Mouse (Mus musculus) forebrain, embryonic 11.5 days (tissue): ENCODE results near the gene Cox14. TPM values are rescaled to one million over a fixed set of nuclear protein-coding genes. Genes with fewer than 3 reads are reported as not detected.
A peak's percentile ranks its signal among the peaks of the same experiment; 100 is the strongest.

ENCODE experiments used
- ATAC-seq: fragments of 200-750 bp; cut with Nextera tagmentation; replicated peaks from 2 replicates; pipeline ENCODE4 v1.8.0; 2017; ENCODE audit warnings: moderate TSS enrichment; ENCODE audit not compliant: low FRiP score
- DNase-seq: peaks from one replicate; pipeline ENCODE4 v3.0.0-alpha.2; 2017; ENCODE audit warnings: low spot score
- H3K27ac ChIP-seq: fragments of 300-500 bp; sonication (generic); 2 replicates; pipeline ENCODE4 v1.5.1; 2014; ENCODE audit warnings: low read depth, low read length
- H3K27me3 ChIP-seq: fragments of 300-500 bp; sonication (generic); 2 replicates; pipeline ENCODE4 v1.6.1; 2014; ENCODE audit warnings: mild to moderate bottlenecking, low read length, mixed read lengths; ENCODE audit not compliant: control insufficient read depth, insufficient read depth
- H3K36me3 ChIP-seq: fragments of 300-500 bp; sonication (generic); 2 replicates; pipeline ENCODE4 v1.6.1; 2014; ENCODE audit warnings: mild to moderate bottlenecking, low read length, moderate library complexity, mixed read lengths; ENCODE audit not compliant: control insufficient read depth, insufficient read depth
- H3K4me1 ChIP-seq: fragments of 300-500 bp; sonication (generic); replicated peaks from 2 replicates; pipeline ENCODE4 v1.6.1; 2014; ENCODE audit warnings: low read length, mixed read lengths; ENCODE audit not compliant: control insufficient read depth, insufficient read depth
- H3K4me2 ChIP-seq: fragments of 300-500 bp; sonication (generic); 2 replicates; pipeline ENCODE4 v1.6.1; 2014; ENCODE audit warnings: low read depth, mild to moderate bottlenecking, low read length, moderate library complexity, mixed read lengths; ENCODE audit not compliant: severe bottlenecking
- H3K4me3 ChIP-seq: fragments of 300-500 bp; sonication (generic); 2 replicates; pipeline ENCODE4 v1.5.1; 2014; ENCODE audit warnings: low read depth, low read length
- H3K9ac ChIP-seq: fragments of 300-500 bp; sonication (generic); 2 replicates; pipeline ENCODE4 v1.6.1; 2014; ENCODE audit warnings: low read length
- H3K9me3 ChIP-seq: fragments of 300-500 bp; sonication (generic); 2 replicates; pipeline ENCODE4 v1.6.1; 2016; ENCODE audit warnings: low read length, mixed read lengths; ENCODE audit not compliant: control insufficient read depth
- WGBS: fragments of 180-500 bp; shearing (Covaris S2); extraction: QIAGEN DNeasy Blood & Tissue Kit; methylation state at CpG from one replicate; pipeline ENCODE4 v1.1.7; 2014; 5-methylcytosine and 5-hydroxymethylcytosine counted together
- polyA plus RNA-seq: library from polyadenylated mRNA; unstranded; fragments of >200 nt; fragmentation: Nextera tagmentation; extraction: Ambion mirVana; gene quantifications from 2 replicates; pipeline ENCODE4 v1.2.1, GENCODE M21; 2014

Cox14 gene
- polyA plus RNA-seq, 1 experiment from 2014 or later, result 140 TPM

- ATAC-seq (no peak), DNase-seq (no peak)
- Histone ChIP-seq H3K9ac (peak overlapping the region; percentile 39; the same call in 1 of the 2 replicates), H3K36me3 (peaks cover 14% of the 10 kb centered on the region), H3K4me1 (peaks cover 18% of the 10 kb centered on the region), H3K4me3 (no peak overlapping the region), H3K27me3 (no peaks in the 10 kb centered on the region; the same call in 1 of the 2 replicates), H3K4me2 (peak overlapping the region; percentile 70; the same call in 1 of the 2 replicates), H3K9me3 (no peaks in the 10 kb centered on the region), H3K27ac (no peak overlapping the region)
- 71% methylated on average over 5 of the region's 5 CpGs for WGBS
Observed at GRCm38 (mm10) chr15:99703676-99704040, 21.8 kb upstream of the Cox14 start.

- peak overlapping the region; percentile 41; the same call in 1 of the 2 replicates for H3K27ac ChIP-seq
- DNase-seq (no peak), ATAC-seq (no peak)
- H3K4me2 ChIP-seq, result peak overlapping the region; percentile 70
- H3K27me3 ChIP-seq, result no peaks in the 10 kb centered on the region
- H3K9me3 ChIP-seq, result no peaks in the 10 kb centered on the region
- H3K9ac ChIP-seq, result peak overlapping the region; percentile 39
- 29% methylated on average over 23 of the region's 23 CpGs for WGBS
- peaks cover 18% of the 10 kb centered on the region for H3K4me1 ChIP-seq
- peak overlapping the region; percentile 16; the same call in 1 of the 2 replicates for H3K4me3 ChIP-seq
- peaks cover 16% of the 10 kb centered on the region for H3K36me3 ChIP-seq
Observed at GRCm38 (mm10) chr15:99704041-99704681, 21.3 kb upstream of the Cox14 start.

- Histone ChIP-seq H3K4me1 (peaks cover 18% of the 10 kb centered on the region), H3K27me3 (no peaks in the 10 kb centered on the region), H3K9me3 (no peaks in the 10 kb centered on the region), H3K36me3 (peaks cover 17% of the 10 kb centered on the region), H3K4me3 (no peak overlapping the region; the same call in 1 of the 2 replicates), H3K4me2 (no peak overlapping the region), H3K9ac (peak overlapping the region; percentile 4; the same call in 1 of the 2 replicates), H3K27ac (no peak overlapping the region)
- 31% methylated on average over 7 of the region's 7 CpGs for WGBS
- no peak for ATAC-seq
- no peak for DNase-seq
Observed at GRCm38 (mm10) chr15:99704881-99705280, 20.5 kb upstream of the Cox14 start.

- H3K9me3 ChIP-seq, result no peaks in the 10 kb centered on the region
- WGBS, result 67% methylated on average over 11 of the region's 11 CpGs
- peak within 1 kb of the TSS; percentile 39 for H3K9ac ChIP-seq
- no peaks in the 10 kb centered on the region for H3K27me3 ChIP-seq
- peak within 1 kb of the TSS; percentile 41; the same call in 1 of the 2 replicates for H3K27ac ChIP-seq
- H3K4me1 ChIP-seq, result peaks cover 18% of the 10 kb centered on the region
- no peak for ATAC-seq
- peak within 1 kb of the TSS; percentile 16; the same call in 1 of the 2 replicates for H3K4me3 ChIP-seq
- H3K36me3 ChIP-seq, result peaks cover 17% of the 10 kb centered on the region
- H3K4me2 ChIP-seq, result peak within 1 kb of the TSS; percentile 70
- peak; percentile 82 for DNase-seq
Observed at GRCm38 (mm10) chr15:99705440-99706048, 19.9 kb upstream of the Cox14 start, which contains the start of gene Gm17349. TSS of gene Gm17349 (minus strand) at chr15:99705490.

- Histone ChIP-seq H3K27me3 (no peaks in the 10 kb centered on the region), H3K36me3 (peaks cover 20% of the 10 kb centered on the region), H3K4me3 (no peak overlapping the region), H3K4me1 (peaks cover 16% of the 10 kb centered on the region), H3K4me2 (no peak overlapping the region), H3K9me3 (no peaks in the 10 kb centered on the region), H3K9ac (no peak overlapping the region), H3K27ac (no peak overlapping the region)
- DNase-seq (no peak), ATAC-seq (no peak)
- 97% methylated on average over 13 of the region's 13 CpGs for WGBS
Observed at GRCm38 (mm10) chr15:99708176-99708575, 17.2 kb upstream of the Cox14 start.

GRCm38 (mm10) chr15:99710221-99711190, 14.9 kb upstream of the Cox14 start:
- DNase-seq, result no peak

GRCm38 (mm10) chr15:99711491-99711890, 13.9 kb upstream of the Cox14 start:
- H3K4me3 ChIP-seq, result no peak overlapping the region
- H3K4me1 ChIP-seq, result 0 out of 2 replicates have a peak, but pooled peaks cover 2% of the 10 kb centered on the region
- H3K27ac ChIP-seq, result no peak overlapping the region
- peaks cover 20% of the 10 kb centered on the region for H3K36me3 ChIP-seq
- H3K4me2 ChIP-seq, result no peak overlapping the region
- no peaks in the 10 kb centered on the region for H3K9me3 ChIP-seq
- H3K27me3 ChIP-seq, result no peaks in the 10 kb centered on the region
- ATAC-seq (no peak), DNase-seq (no peak)
- 79% methylated on average over 3 of the region's 3 CpGs for WGBS
- no peak overlapping the region for H3K9ac ChIP-seq

More at GRCm38 (mm10) chr15:99710221-99711190, 14.9 kb upstream of the Cox14 start:
- no peak for ATAC-seq
- H3K9me3 ChIP-seq, result no peaks in the 10 kb centered on the region
- no peak overlapping the region for H3K9ac ChIP-seq
- WGBS, result 93% methylated on average over 10 of the region's 10 CpGs
- H3K4me1 ChIP-seq, result no peaks in the 10 kb centered on the region
- peaks cover 20% of the 10 kb centered on the region for H3K36me3 ChIP-seq
- H3K4me2 ChIP-seq, result no peak overlapping the region
- no peak overlapping the region for H3K27ac ChIP-seq
- H3K27me3 ChIP-seq, result no peaks in the 10 kb centered on the region
- H3K4me3 ChIP-seq, result no peak overlapping the region
